Mouse (Mus musculus) liver, postnatal 0 days (tissue): ENCODE measurements around the gene Cdcp2. TPM values are rescaled to one million over a fixed set of nuclear protein-coding genes. Genes with fewer than 3 reads are reported as not detected.

Experiments
- ATAC-seq: fragments of 200-750 bp; cut with Nextera tagmentation; 2 replicates; pipeline ENCODE4 v1.8.0; 2017; ENCODE audit warnings: mild to moderate bottlenecking, moderate library complexity
- DNase-seq: peaks from one replicate; pipeline ENCODE4 v3.0.0-alpha.2; 2016
- H3K27ac ChIP-seq: fragments of 300-500 bp; sonication (generic); 2 replicates; pipeline ENCODE4 v1.5.1; 2014; ENCODE audit warnings: antibody characterized with exemption, moderate library complexity, mild to moderate bottlenecking, low read depth
- H3K27me3 ChIP-seq: fragments of 300-500 bp; sonication (generic); 2 replicates; pipeline ENCODE4 v1.6.1; 2014; ENCODE audit warnings: low read length, control low read depth, mixed read lengths; ENCODE audit not compliant: insufficient read depth
- H3K36me3 ChIP-seq: fragments of 300-500 bp; sonication (generic); replicated peaks from 2 replicates; pipeline ENCODE4 v1.6.1; 2014; ENCODE audit warnings: mild to moderate bottlenecking, control low read depth, low read length, moderate library complexity, mixed read lengths; ENCODE audit not compliant: insufficient read depth
- H3K4me1 ChIP-seq: fragments of 300-500 bp; sonication (generic); 2 replicates; pipeline ENCODE4 v1.6.1; 2014; ENCODE audit warnings: antibody characterized with exemption, mild to moderate bottlenecking, control low read depth; ENCODE audit not compliant: insufficient read depth
- H3K4me2 ChIP-seq: fragments of 300-500 bp; sonication (generic); 2 replicates; pipeline ENCODE4 v1.6.1; 2014; ENCODE audit warnings: low read depth, mild to moderate bottlenecking, low read length, moderate library complexity, mixed read lengths
- H3K4me3 ChIP-seq: fragments of 300-500 bp; sonication (generic); 2 replicates; pipeline ENCODE4 v1.5.1; 2014; ENCODE audit warnings: low read depth, low read length
- H3K9ac ChIP-seq: fragments of 300-500 bp; sonication (generic); replicated peaks from 2 replicates; pipeline ENCODE4 v1.6.1; 2014; ENCODE audit warnings: mild to moderate bottlenecking, moderate library complexity
- H3K9me3 ChIP-seq: fragments of 300-500 bp; sonication (generic); 2 replicates; pipeline ENCODE4 v1.6.1; 2016; ENCODE audit warnings: mild to moderate bottlenecking, control low read depth, low read length, mixed read lengths
- CTCF ChIP-seq: sonication (generic); IDR thresholded peaks from 2 replicates; pipeline ENCODE4 v1.5.1; 2016; ENCODE audit warnings: antibody characterized with exemption, low read depth
- EP300 ChIP-seq: IDR thresholded peaks from 2 replicates; pipeline ENCODE4 v1.6.1; 2016; ENCODE audit warnings: antibody characterized with exemption, low read depth, mild to moderate bottlenecking
- WGBS: fragments of 180-500 bp; shearing (Covaris S2); extraction: QIAGEN DNeasy Blood & Tissue Kit; methylation state at CpG from one replicate; pipeline ENCODE4 v1.1.7; 2014; ENCODE audit not compliant: insufficient replicate concordance; 5-methylcytosine and 5-hydroxymethylcytosine counted together
- polyA plus RNA-seq: library from polyadenylated mRNA; unstranded; fragments of >200 nt; fragmentation: Nextera tagmentation; extraction: Ambion mirVana; gene quantifications from 2 replicates; pipeline ENCODE4 v1.2.1, GENCODE M21; 2015

The Cdcp2 gene
- polyA plus RNA-seq, 1 experiment from 2014 or later, result not detected

DNA sequence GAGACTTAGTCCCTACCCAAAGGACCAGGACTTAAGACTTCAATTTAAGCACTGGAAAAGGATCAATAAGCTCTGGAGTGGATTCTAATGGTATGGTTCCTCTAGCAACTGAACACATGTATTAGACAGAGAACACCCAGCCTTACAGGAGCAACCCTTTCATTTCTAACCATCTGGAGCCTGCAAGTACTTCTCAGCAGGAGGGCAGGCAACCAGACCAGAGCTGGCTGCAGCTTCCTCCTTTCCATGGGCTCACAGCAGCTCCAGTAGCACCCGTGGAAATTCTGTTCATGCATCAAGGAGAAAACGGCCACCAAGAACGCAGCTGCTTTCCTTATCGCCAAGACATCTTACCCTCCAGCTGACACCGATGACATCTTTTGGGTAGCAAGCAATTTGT, 39.0 kb downstream of the Cdcp2 start:
- Histone ChIP-seq H3K4me2 (no peak overlapping the region), H3K27ac (no peak overlapping the region), H3K4me3 (no peak overlapping the region), H3K36me3 (peaks cover 6% of the 10 kb centered on the region), H3K27me3 (no peaks in the 10 kb centered on the region), H3K9me3 (no peaks in the 10 kb centered on the region), H3K4me1 (0 out of 2 replicates have a peak, but pooled peaks cover 2% of the 10 kb centered on the region), H3K9ac (no peak overlapping the region)
- 61% methylated on average over 5 of the region's 5 CpGs for WGBS
- DNase-seq (no peak), ATAC-seq (no peak)
- no peak for TF ChIP-seq CTCF
- TF ChIP-seq EP300, result no peak

DNA sequence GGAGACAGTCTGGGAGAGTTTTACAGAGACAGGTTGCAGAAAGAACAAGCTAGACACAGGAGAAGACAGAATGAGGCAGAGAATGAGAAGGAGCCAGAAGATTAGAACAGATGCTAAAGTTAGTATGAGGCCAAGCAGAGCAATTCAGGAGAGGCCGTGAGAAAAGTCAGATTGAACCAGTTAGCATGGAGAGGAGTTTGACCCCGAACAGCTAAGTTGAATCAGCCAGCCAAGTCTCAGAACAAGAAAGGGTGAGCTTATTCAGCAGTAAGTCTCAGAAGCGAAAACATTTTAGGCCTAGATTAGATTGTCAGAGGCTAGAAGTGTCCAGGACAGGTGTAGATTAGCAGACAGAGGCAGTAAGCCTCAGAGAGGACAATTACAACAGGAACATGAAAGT, 39.8 kb downstream of the Cdcp2 start:
- Histone ChIP-seq H3K36me3 (peaks cover 6% of the 10 kb centered on the region), H3K4me3 (no peak overlapping the region), H3K9me3 (no peaks in the 10 kb centered on the region), H3K27ac (no peak overlapping the region), H3K4me2 (no peak overlapping the region), H3K4me1 (0 out of 2 replicates have a peak, but pooled peaks cover 2% of the 10 kb centered on the region), H3K27me3 (no peaks in the 10 kb centered on the region), H3K9ac (no peak overlapping the region)
- no peak for TF ChIP-seq CTCF
- no peak for TF ChIP-seq EP300
- no peak for DNase-seq
- WGBS, result 60% methylated on average over 3 of the region's 3 CpGs
- no peak for ATAC-seq

DNA sequence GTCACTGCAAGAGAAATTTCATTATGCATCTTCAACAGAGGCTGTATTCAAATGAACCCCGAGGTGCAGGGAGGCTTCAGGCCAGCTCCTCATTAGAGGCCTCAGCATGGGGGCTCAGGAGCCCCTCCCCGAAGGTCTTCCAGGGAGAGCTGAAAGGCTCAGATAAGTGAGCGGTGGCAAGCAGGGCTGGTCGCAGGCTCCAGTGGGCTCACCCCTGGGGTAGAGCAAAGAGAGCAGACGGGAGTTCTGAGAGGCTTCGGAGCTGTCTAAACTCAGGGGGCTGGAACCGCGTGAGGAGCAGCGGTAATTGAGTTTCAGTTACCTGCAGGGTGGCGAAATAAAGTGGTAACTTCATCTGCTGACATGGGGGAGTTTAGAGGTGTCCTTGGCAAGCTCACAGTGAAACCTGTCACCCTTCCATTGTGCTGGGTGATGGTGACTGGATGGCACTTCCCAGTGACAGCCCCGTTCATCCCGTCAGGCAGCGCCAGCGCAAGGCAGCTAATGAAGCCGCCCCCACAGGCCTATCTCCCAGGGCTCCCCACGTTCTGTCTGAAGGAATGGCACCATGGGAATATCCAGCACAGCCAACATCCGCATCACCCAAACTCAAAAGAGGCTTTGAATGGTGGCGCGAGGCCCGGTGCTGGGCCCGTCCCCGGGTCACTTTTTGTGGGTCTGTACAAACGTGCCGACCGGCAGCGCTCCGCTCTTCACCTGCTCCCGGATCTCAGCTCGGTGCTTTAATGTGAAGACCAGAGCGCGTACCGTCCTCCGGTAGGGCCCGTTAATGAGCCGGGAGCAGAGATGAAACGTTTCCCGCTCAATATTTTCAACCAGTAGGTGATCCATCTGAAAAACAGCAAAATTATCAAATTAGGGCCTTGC, 42.5 kb downstream of the Cdcp2 start:
- no peaks in the 10 kb centered on the region for H3K9me3 ChIP-seq
- ATAC-seq (no peak), DNase-seq (no peak)
- no peaks in the 10 kb centered on the region for H3K27me3 ChIP-seq
- no peak overlapping the region for H3K4me2 ChIP-seq
- peaks cover 6% of the 10 kb centered on the region for H3K36me3 ChIP-seq
- no peak overlapping the region for H3K4me3 ChIP-seq
- WGBS, result 80% methylated on average over 37 of the region's 37 CpGs
- H3K27ac ChIP-seq, result no peak overlapping the region
- H3K9ac ChIP-seq, result no peak overlapping the region
- H3K4me1 ChIP-seq, result 0 out of 2 replicates have a peak, but pooled peaks cover 2% of the 10 kb centered on the region
- TF ChIP-seq CTCF (no peak), EP300 (no peak)

DNA sequence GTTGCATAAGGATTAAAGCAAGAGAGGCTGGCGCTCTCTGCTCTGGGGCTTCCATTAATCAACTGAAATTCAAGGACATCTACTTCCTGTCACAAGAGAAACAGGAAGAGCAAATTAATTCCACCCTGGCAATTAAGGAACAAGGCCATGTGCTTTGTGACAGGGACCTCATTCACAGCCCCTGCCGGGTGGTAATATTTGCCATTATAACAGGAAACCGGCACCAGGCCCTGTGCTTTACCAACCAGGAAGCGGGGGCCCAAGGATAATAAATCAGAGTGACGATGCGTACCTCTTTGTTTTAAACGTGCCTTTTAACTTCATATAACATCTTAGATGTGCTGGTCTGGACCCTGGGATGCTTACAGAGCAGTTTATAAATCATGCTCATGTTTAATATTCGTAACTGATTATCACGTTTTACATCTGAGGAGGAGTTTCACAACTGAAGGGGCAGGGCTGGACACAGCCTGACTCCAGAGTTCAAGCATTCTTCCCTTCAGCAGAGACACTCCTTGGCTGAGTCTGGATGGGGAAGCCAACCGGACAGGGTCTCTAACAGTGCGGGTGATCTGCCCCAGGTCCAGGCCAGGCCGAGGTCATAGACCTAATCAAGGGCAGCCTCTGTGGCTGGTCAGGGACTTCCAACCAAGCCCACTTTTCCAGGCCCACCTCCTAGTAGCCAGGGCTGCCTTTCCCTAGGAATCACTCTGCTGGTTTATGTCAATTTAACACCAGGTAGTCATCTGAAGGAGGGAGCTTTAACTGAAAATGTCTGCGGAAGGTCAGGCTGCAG, 43.3 kb downstream of the Cdcp2 start:
- no peak overlapping the region for H3K4me2 ChIP-seq
- H3K36me3 ChIP-seq, result peaks cover 10% of the 10 kb centered on the region
- no peaks in the 10 kb centered on the region for H3K27me3 ChIP-seq
- DNase-seq (no peak), ATAC-seq (no peak)
- H3K4me1 ChIP-seq, result 0 out of 2 replicates have a peak, but pooled peaks cover 2% of the 10 kb centered on the region
- no peaks in the 10 kb centered on the region for H3K9me3 ChIP-seq
- WGBS, result 56% methylated on average over 13 of the region's 13 CpGs
- TF ChIP-seq CTCF (no peak), EP300 (no peak)
- no peak overlapping the region for H3K9ac ChIP-seq
- no peak overlapping the region for H3K27ac ChIP-seq
- H3K4me3 ChIP-seq, result no peak overlapping the region

DNA sequence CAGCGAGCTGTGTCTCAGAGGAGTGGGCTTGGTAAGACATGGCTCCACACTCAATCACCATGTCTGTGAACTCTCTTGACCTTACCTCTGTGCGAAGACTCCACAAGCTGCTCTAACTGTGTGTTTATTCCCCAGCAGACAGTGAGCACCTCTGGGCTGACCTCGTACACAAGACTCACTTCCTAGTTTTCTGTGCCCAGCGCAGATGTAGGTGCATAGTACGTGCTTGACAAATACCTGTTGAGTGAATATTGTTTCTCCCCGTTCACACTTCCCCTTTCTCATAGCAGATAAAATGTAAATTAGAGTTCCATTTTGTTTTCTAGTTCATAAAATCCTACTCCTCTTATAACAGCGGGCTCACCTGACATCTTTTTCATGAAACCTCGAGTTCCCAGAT, 46.8 kb downstream of the Cdcp2 start:
- no peak for ATAC-seq
- TF ChIP-seq EP300 (no peak), CTCF (no peak)
- peaks cover 26% of the 10 kb centered on the region for H3K36me3 ChIP-seq
- no peaks in the 10 kb centered on the region for H3K27me3 ChIP-seq
- no peak overlapping the region for H3K9ac ChIP-seq
- DNase-seq, result no peak
- H3K4me1 ChIP-seq, result 0 out of 2 replicates have a peak, but pooled peaks cover 2% of the 10 kb centered on the region
- H3K27ac ChIP-seq, result no peak overlapping the region
- H3K4me3 ChIP-seq, result no peak overlapping the region
- no peak overlapping the region for H3K4me2 ChIP-seq
- no peaks in the 10 kb centered on the region for H3K9me3 ChIP-seq
- WGBS, result 76% methylated on average over 8 of the region's 8 CpGs

DNA sequence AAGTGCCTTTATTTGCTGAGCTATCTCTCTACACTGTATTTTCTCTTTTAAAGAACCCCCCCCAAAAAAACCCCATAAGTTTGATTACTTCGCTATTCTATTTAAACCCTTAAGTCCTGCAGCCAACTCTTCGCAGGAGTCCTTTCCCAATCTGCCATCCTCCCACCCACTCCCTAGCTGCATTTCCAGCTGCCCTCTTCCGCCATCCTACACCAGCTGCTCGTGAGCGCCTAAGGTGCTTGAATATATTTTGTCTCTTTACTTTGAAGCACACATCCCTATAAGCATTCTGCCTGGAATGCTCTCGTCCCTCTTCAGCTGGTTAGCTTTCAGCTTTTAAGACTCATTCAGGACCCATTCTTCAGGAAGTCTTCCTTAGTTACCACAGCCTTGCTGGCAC, 54.3 kb downstream of the Cdcp2 start:
- Histone ChIP-seq H3K9ac (no peak overlapping the region), H3K4me1 (no peaks in the 10 kb centered on the region), H3K9me3 (no peaks in the 10 kb centered on the region), H3K27ac (no peak overlapping the region), H3K27me3 (no peaks in the 10 kb centered on the region), H3K4me2 (no peak overlapping the region), H3K4me3 (no peak overlapping the region), H3K36me3 (peaks cover 22% of the 10 kb centered on the region)
- no peak for TF ChIP-seq CTCF
- TF ChIP-seq EP300, result no peak
- no peak for ATAC-seq
- 86% methylated on average over 6 of the region's 6 CpGs for WGBS
- DNase-seq, result no peak
